14 mouse cellular contexts compared by ENCODE assay signal in the genomic region with DNA sequence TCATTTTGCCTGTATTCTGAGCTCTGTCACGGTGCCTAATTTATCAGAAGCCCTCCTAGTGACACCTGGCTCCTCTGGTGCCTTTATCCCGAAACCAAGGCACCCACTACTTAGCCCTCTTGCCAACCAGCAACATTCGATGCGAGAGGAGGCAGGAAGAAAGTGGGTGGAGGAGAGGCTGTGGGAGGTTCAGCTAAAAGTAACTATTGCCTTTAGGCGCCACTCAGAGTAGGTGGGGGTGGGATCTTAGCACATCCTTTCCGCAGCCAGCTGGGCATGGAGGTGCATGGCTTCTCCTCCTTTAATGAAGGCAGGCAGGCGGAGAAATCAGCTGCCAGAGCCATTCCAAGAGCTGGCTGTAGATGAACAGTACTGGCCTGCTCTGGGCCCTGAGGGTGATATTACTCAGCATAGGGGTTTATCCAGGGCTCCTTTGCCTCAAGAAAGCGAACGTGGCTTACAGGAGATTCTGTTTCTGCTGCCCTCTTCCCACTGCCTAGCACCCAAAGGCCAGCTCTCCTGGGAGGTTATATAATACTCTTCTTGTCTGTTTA. TPM values are rescaled to one million over a fixed set of nuclear protein-coding genes. Genes with fewer than 3 reads are reported as not detected.
A peak's percentile ranks its signal among the peaks of the same experiment; 100 is the strongest.
DNase-seq lines count a peak whose midpoint lies in the region; ATAC-seq lines count a peak whose summit lies in the region.
"Had no signal": no experiment of that assay in that cellular context is flagged by ENCODE, and none has a peak within 500 bp of the region (broad histone marks: within the 10 kb centered on the region; RNA-seq: fewer than 3 reads in every experiment).

No protein-coding gene starts in this region.

- whole genome bisulfite sequencing in midbrain, embryonic 15.5 days: 28% methylated on average over 9 of the region's 9 CpGs

- peak; percentile 28 to 33 for DNase-seq in frontal cortex, postnatal 36 days (ENCODE audit: low spot score in 2 of 2)
- DNase-seq in frontal cortex, postnatal 10 days (ENCODE audit: low spot score in 2 of 2): no peak
- DNase-seq in brain, adult 2 months (ENCODE audit: low read depth, low spot score): peak; percentile 77
- peak; percentile 19 to 22 for DNase-seq in cerebellum, postnatal 14 days
- DNase-seq in gastrocnemius, postnatal 36 days: no peak
- no peak for DNase-seq in MN1 (ENCODE audit: low spot score)
- no peak for DNase-seq in layer of hippocampus, adult 18-20 months (ENCODE audit: low spot score in 2 of 2)
- DNase-seq: adrenal gland, postnatal 36 days; heart, postnatal 4 days; kidney, postnatal 10 days; liver, embryonic 13.5 days; lung, postnatal 10 days had no signal

- H3K27ac ChIP-seq in midbrain, embryonic 15.5 days: no peak overlapping the region
- H3K27ac ChIP-seq: liver, embryonic 13.5 days had no signal

- no peak overlapping the region for H3K9ac ChIP-seq in midbrain, embryonic 15.5 days
- H3K9ac ChIP-seq: liver, embryonic 13.5 days had no signal

- no peak overlapping the region for H3K4me3 ChIP-seq in midbrain, embryonic 15.5 days
- H3K4me3 ChIP-seq: liver, embryonic 13.5 days had no signal

- ATAC-seq in midbrain, embryonic 15.5 days (replicated peaks): peak; percentile 63
- ATAC-seq: intestine, embryonic 16.5 days had no signal

- H3K9me3 ChIP-seq in midbrain, embryonic 15.5 days: no peaks in the 10 kb centered on the region
- H3K9me3 ChIP-seq: liver, embryonic 13.5 days had no signal

- no peak overlapping the region for H3K4me2 ChIP-seq in midbrain, embryonic 15.5 days
- H3K4me2 ChIP-seq: liver, embryonic 13.5 days had no signal

- no peaks in the 10 kb centered on the region for H3K36me3 ChIP-seq in midbrain, embryonic 15.5 days (replicated peaks)
- H3K36me3 ChIP-seq: liver, embryonic 13.5 days had no signal

- intact Hi-C loops in gastrocnemius, postnatal 36 days (cut with DNase I): no loop called here

- H3K4me1 ChIP-seq in midbrain, embryonic 15.5 days: peaks cover 1% of the 10 kb centered on the region; the same call in 1 of the 2 replicates
- H3K4me1 ChIP-seq: liver, embryonic 13.5 days had no signal

- no peaks in the 10 kb centered on the region for H3K27me3 ChIP-seq in midbrain, embryonic 15.5 days (replicated peaks)

RNA-seq across cellular contexts. Expression of a gene that starts 39.7 kb away (rescaled TPM):
- polyA plus RNA-seq in midbrain, embryonic 15.5 days (2015; fragmentation: Nextera tagmentation; extraction: Ambion mirVana): 47.3 and 50.0 TPM in 2 replicates
- total RNA-seq in gastrocnemius, postnatal 36 days (2021): 10 to 100 TPM in 1 of 2 experiments, 1 to 10 TPM in 1; 10.0 to 12.9 TPM
- 100 to 1,000 TPM; 280 to 286 TPM for total RNA-seq in layer of hippocampus, adult 18-20 months (2021)

Comparison
In these comparisons a context has a peak if more than half of its experiments do, and no peak if none do; other contexts are left out.
1. DNase-seq: peak in frontal cortex, postnatal 36 days (2 of 2), brain, adult 2 months (single experiment) and cerebellum, postnatal 14 days (2 of 2); none in frontal cortex, postnatal 10 days (0 of 2), gastrocnemius, postnatal 36 days (0 of 2), MN1 (single experiment) and layer of hippocampus, adult 18-20 months (0 of 2).
2. RNA of a gene that starts 39.7 kb away (total RNA-seq): 280 to 286 TPM in layer of hippocampus, adult 18-20 months; 10.0 to 12.9 TPM in gastrocnemius, postnatal 36 days; every median in the first group is over 10 times any median in the second.